Mouse (Mus musculus): ENCODE measurements around the gene Aqr. TPM values are rescaled to one million over a fixed set of nuclear protein-coding genes. Genes with fewer than 3 reads are reported as not detected.

The Aqr gene
- polyA plus RNA-seq, 1 experiment from 2014 or later = 66.4 TPM

GRCm38 (mm10) chr2:114087271-114087670 is 99.6 kb downstream of the Aqr start:
- H3K9ac ChIP-seq (ENCODE audit: low read length) = no peak overlapping the region
- H3K27me3 ChIP-seq (ENCODE audit: control insufficient read depth, insufficient read depth, low read length) = no peaks in the 10 kb centered on the region
- DNase-seq (ENCODE audit: low spot score) (no peak), ATAC-seq (ENCODE audit: insufficient number of reproducible peaks, low FRiP score, low TSS enrichment, low read depth) (no peak)
- H3K4me2 ChIP-seq (ENCODE audit: low read depth, severe bottlenecking) = no peak overlapping the region
- H3K9me3 ChIP-seq (ENCODE audit: control insufficient read depth, low read length) = no peaks in the 10 kb centered on the region
- no peak overlapping the region for H3K4me3 ChIP-seq (ENCODE audit: low read depth, low read length)
- WGBS = 73% methylated on average over 1 of the region's 1 CpGs
- H3K36me3 ChIP-seq (ENCODE audit: control insufficient read depth, insufficient read depth, low read length) = no peaks in the 10 kb centered on the region
- H3K27ac ChIP-seq (replicated peaks; ENCODE audit: low read depth, low read length) = no peak overlapping the region
- H3K4me1 ChIP-seq (ENCODE audit: control insufficient read depth, insufficient read depth, low read length) = no peaks in the 10 kb centered on the region

- ATAC-seq (ENCODE audit: insufficient number of reproducible peaks, low FRiP score, low TSS enrichment, low read depth) (no peak), DNase-seq (ENCODE audit: low spot score) (no peak)
- H3K4me3 ChIP-seq (ENCODE audit: low read depth, low read length) = no peak overlapping the region
- no peak overlapping the region for H3K4me2 ChIP-seq (ENCODE audit: low read depth, severe bottlenecking)
- H3K36me3 ChIP-seq (ENCODE audit: control insufficient read depth, insufficient read depth, low read length) = no peaks in the 10 kb centered on the region
- H3K9me3 ChIP-seq (ENCODE audit: control insufficient read depth, low read length) = no peaks in the 10 kb centered on the region
- 81% methylated on average over 2 of the region's 2 CpGs for WGBS
- H3K9ac ChIP-seq (ENCODE audit: low read length) = no peak overlapping the region
- H3K27me3 ChIP-seq (ENCODE audit: control insufficient read depth, insufficient read depth, low read length) = no peaks in the 10 kb centered on the region
- H3K4me1 ChIP-seq (ENCODE audit: control insufficient read depth, insufficient read depth, low read length) = no peaks in the 10 kb centered on the region
- H3K27ac ChIP-seq (replicated peaks; ENCODE audit: low read depth, low read length) = no peak overlapping the region
Observed at GRCm38 (mm10) chr2:114071876-114072275, 114.9 kb downstream of the Aqr start.

- no peaks in the 10 kb centered on the region for H3K4me1 ChIP-seq (ENCODE audit: control insufficient read depth, insufficient read depth, low read length)
- no peak for DNase-seq (ENCODE audit: low spot score)
- 74% methylated on average over 3 of the region's 3 CpGs for WGBS
- H3K27me3 ChIP-seq (ENCODE audit: control insufficient read depth, insufficient read depth, low read length) = no peaks in the 10 kb centered on the region
- no peak overlapping the region for H3K4me3 ChIP-seq (ENCODE audit: low read depth, low read length)
- no peak overlapping the region for H3K4me2 ChIP-seq (ENCODE audit: low read depth, severe bottlenecking)
- no peaks in the 10 kb centered on the region for H3K36me3 ChIP-seq (ENCODE audit: control insufficient read depth, insufficient read depth, low read length)
- ATAC-seq (ENCODE audit: insufficient number of reproducible peaks, low FRiP score, low TSS enrichment, low read depth) = no peak
- no peaks in the 10 kb centered on the region for H3K9me3 ChIP-seq (ENCODE audit: control insufficient read depth, low read length)
- no peak overlapping the region for H3K9ac ChIP-seq (ENCODE audit: low read length)
- no peak overlapping the region for H3K27ac ChIP-seq (replicated peaks; ENCODE audit: low read depth, low read length)
Observed at GRCm38 (mm10) chr2:114066226-114066625, 120.6 kb downstream of the Aqr start.

- no peaks in the 10 kb centered on the region for H3K36me3 ChIP-seq (ENCODE audit: control insufficient read depth, insufficient read depth, low read length)
- no peak overlapping the region for H3K9ac ChIP-seq (ENCODE audit: low read length)
- no peak overlapping the region for H3K27ac ChIP-seq (replicated peaks; ENCODE audit: low read depth, low read length)
- H3K4me1 ChIP-seq (ENCODE audit: control insufficient read depth, insufficient read depth, low read length) = no peaks in the 10 kb centered on the region
- H3K4me3 ChIP-seq (ENCODE audit: low read depth, low read length) = no peak overlapping the region
- no peak for DNase-seq (ENCODE audit: low spot score)
- no peaks in the 10 kb centered on the region for H3K27me3 ChIP-seq (ENCODE audit: control insufficient read depth, insufficient read depth, low read length)
- 71% methylated on average over 2 of the region's 2 CpGs for WGBS
- ATAC-seq (ENCODE audit: insufficient number of reproducible peaks, low FRiP score, low TSS enrichment, low read depth) = no peak
- H3K4me2 ChIP-seq (ENCODE audit: low read depth, severe bottlenecking) = no peak overlapping the region
- H3K9me3 ChIP-seq (ENCODE audit: control insufficient read depth, low read length) = no peaks in the 10 kb centered on the region
Observed at GRCm38 (mm10) chr2:114064004-114064403, 122.8 kb downstream of the Aqr start.

- DNase-seq (ENCODE audit: low spot score) = no peak
- WGBS = 67% methylated on average over 6 of the region's 6 CpGs
- Histone ChIP-seq H3K4me3 (ENCODE audit: low read depth, low read length) (no peak overlapping the region), H3K9ac (ENCODE audit: low read length) (no peak overlapping the region), H3K27me3 (ENCODE audit: control insufficient read depth, insufficient read depth, low read length) (no peaks in the 10 kb centered on the region), H3K36me3 (ENCODE audit: control insufficient read depth, insufficient read depth, low read length) (no peaks in the 10 kb centered on the region), H3K4me2 (ENCODE audit: low read depth, severe bottlenecking) (no peak overlapping the region), H3K4me1 (ENCODE audit: control insufficient read depth, insufficient read depth, low read length) (no peaks in the 10 kb centered on the region), H3K27ac (replicated peaks; ENCODE audit: low read depth, low read length) (no peak overlapping the region), H3K9me3 (ENCODE audit: control insufficient read depth, low read length) (no peaks in the 10 kb centered on the region)
- ATAC-seq (ENCODE audit: insufficient number of reproducible peaks, low FRiP score, low TSS enrichment, low read depth) = no peak
Observed at GRCm38 (mm10) chr2:114060071-114060591, 126.7 kb downstream of the Aqr start.

GRCm38 (mm10) chr2:114059608-114060007 is 127.2 kb downstream of the Aqr start:
- Histone ChIP-seq H3K27ac (replicated peaks; ENCODE audit: low read depth, low read length) (no peak overlapping the region), H3K27me3 (ENCODE audit: control insufficient read depth, insufficient read depth, low read length) (no peaks in the 10 kb centered on the region), H3K4me2 (ENCODE audit: low read depth, severe bottlenecking) (no peak overlapping the region), H3K9ac (ENCODE audit: low read length) (no peak overlapping the region), H3K4me3 (ENCODE audit: low read depth, low read length) (no peak overlapping the region), H3K4me1 (ENCODE audit: control insufficient read depth, insufficient read depth, low read length) (no peaks in the 10 kb centered on the region), H3K36me3 (ENCODE audit: control insufficient read depth, insufficient read depth, low read length) (no peaks in the 10 kb centered on the region), H3K9me3 (ENCODE audit: control insufficient read depth, low read length) (no peaks in the 10 kb centered on the region)
- ATAC-seq (ENCODE audit: insufficient number of reproducible peaks, low FRiP score, low TSS enrichment, low read depth) = no peak
- no peak for DNase-seq (ENCODE audit: low spot score)
- 83% methylated on average over 1 of the region's 1 CpGs for WGBS

- no peak overlapping the region for H3K27ac ChIP-seq (replicated peaks; ENCODE audit: low read depth, low read length)
- H3K4me2 ChIP-seq (ENCODE audit: low read depth, severe bottlenecking) = no peak overlapping the region
- no peaks in the 10 kb centered on the region for H3K27me3 ChIP-seq (ENCODE audit: control insufficient read depth, insufficient read depth, low read length)
- 91% methylated on average over 10 of the region's 10 CpGs for WGBS
- no peak overlapping the region for H3K9ac ChIP-seq (ENCODE audit: low read length)
- no peak overlapping the region for H3K4me3 ChIP-seq (ENCODE audit: low read depth, low read length)
- no peak for ATAC-seq (ENCODE audit: insufficient number of reproducible peaks, low FRiP score, low TSS enrichment, low read depth)
- H3K9me3 ChIP-seq (ENCODE audit: control insufficient read depth, low read length) = no peaks in the 10 kb centered on the region
- DNase-seq (ENCODE audit: low spot score) = no peak
- no peaks in the 10 kb centered on the region for H3K4me1 ChIP-seq (ENCODE audit: control insufficient read depth, insufficient read depth, low read length)
- H3K36me3 ChIP-seq (ENCODE audit: control insufficient read depth, insufficient read depth, low read length) = no peaks in the 10 kb centered on the region
Observed at GRCm38 (mm10) chr2:114058226-114058796, 128.5 kb downstream of the Aqr start.

- ATAC-seq (ENCODE audit: insufficient number of reproducible peaks, low FRiP score, low TSS enrichment, low read depth) = 0 out of 2 replicates have a peak, but pooled peaks have one; percentile 38
- Histone ChIP-seq H3K4me1 (ENCODE audit: control insufficient read depth, insufficient read depth, low read length) (no peaks in the 10 kb centered on the region), H3K4me3 (ENCODE audit: low read depth, low read length) (no peak overlapping the region), H3K27me3 (ENCODE audit: control insufficient read depth, insufficient read depth, low read length) (no peaks in the 10 kb centered on the region), H3K9ac (ENCODE audit: low read length) (no peak overlapping the region), H3K27ac (replicated peaks; ENCODE audit: low read depth, low read length) (no peak overlapping the region), H3K9me3 (ENCODE audit: control insufficient read depth, low read length) (no peaks in the 10 kb centered on the region), H3K4me2 (ENCODE audit: low read depth, severe bottlenecking) (no peak overlapping the region), H3K36me3 (ENCODE audit: control insufficient read depth, insufficient read depth, low read length) (no peaks in the 10 kb centered on the region)
- WGBS = 11% methylated on average over 10 of the region's 10 CpGs
- DNase-seq (ENCODE audit: low spot score) = no peak
Observed at GRCm38 (mm10) chr2:114057303-114057853, 129.4 kb downstream of the Aqr start.

- H3K36me3 ChIP-seq (ENCODE audit: control insufficient read depth, insufficient read depth, low read length) = no peaks in the 10 kb centered on the region
- ATAC-seq (ENCODE audit: insufficient number of reproducible peaks, low FRiP score, low TSS enrichment, low read depth) (no peak), DNase-seq (ENCODE audit: low spot score) (no peak)
- no peak overlapping the region for H3K4me3 ChIP-seq (ENCODE audit: low read depth, low read length)
- H3K9me3 ChIP-seq (ENCODE audit: control insufficient read depth, low read length) = no peaks in the 10 kb centered on the region
- no peaks in the 10 kb centered on the region for H3K27me3 ChIP-seq (ENCODE audit: control insufficient read depth, insufficient read depth, low read length)
- H3K27ac ChIP-seq (replicated peaks; ENCODE audit: low read depth, low read length) = no peak overlapping the region
- H3K9ac ChIP-seq (ENCODE audit: low read length) = no peak overlapping the region
- H3K4me1 ChIP-seq (ENCODE audit: control insufficient read depth, insufficient read depth, low read length) = no peaks in the 10 kb centered on the region
- H3K4me2 ChIP-seq (ENCODE audit: low read depth, severe bottlenecking) = no peak overlapping the region
- 87% methylated on average over 4 of the region's 4 CpGs for WGBS
Observed at GRCm38 (mm10) chr2:114054129-114054528, 132.7 kb downstream of the Aqr start.
